Mouse (Mus musculus) v-Abl transformed pro-B cells (cell line): Measurements from ENCODE around the gene Gpr22.

Experiments
- in situ Hi-C, 2 experiments: fragments of 400-800 bp; cut with MboI; formaldehyde crosslinking; loops; one replicate each; pipeline ENCODE4 v1.15.1; 2025; ENCODE audit not compliant: unreplicated experiment in 2 of 2

Gene Gpr22

GRCm38 (mm10) chr12:31713600-31713999, at the start of gene Gpr22:
Gene Gpr22 (minus strand): TSS chr12:31713947.
- in situ Hi-C loops: loop anchor here (10.0 to 25.0 kb wide), 3 partner anchors 209 to 601 kb away; no protein-coding TSS in a partner anchor

GRCm38 (mm10) chr12:31755885-31756755, 42.4 kb upstream of the Gpr22 start:
- in situ Hi-C loops: no loop called here

GRCm38 (mm10) chr12:31754465-31754864, 40.7 kb upstream of the Gpr22 start:
- in situ Hi-C loops: no loop called here

- in situ Hi-C loops: loop anchor here in 1 of 2 experiments (25.0 kb wide), 1 partner anchor 638 kb away; no protein-coding TSS in a partner anchor
These were observed 36.1 kb upstream of the Gpr22 start for GRCm38 (mm10) chr12:31749846-31750245.

GRCm38 (mm10) chr12:31747301-31747700, 33.6 kb upstream of the Gpr22 start:
- in situ Hi-C loops: loop anchor here in 1 of 2 experiments (25.0 kb wide), 1 partner anchor 635 kb away; no protein-coding TSS in a partner anchor

GRCm38 (mm10) chr12:31734616-31735015, 20.9 kb upstream of the Gpr22 start:
- in situ Hi-C loops: loop anchor here in 1 of 2 experiments (25.0 kb wide), 1 partner anchor 622 kb away; no protein-coding TSS in a partner anchor

GRCm38 (mm10) chr12:31730126-31730525, 16.4 kb upstream of the Gpr22 start:
- in situ Hi-C loops: loop anchor here in 1 of 2 experiments (25.0 kb wide), 1 partner anchor 618 kb away; no protein-coding TSS in a partner anchor

- in situ Hi-C loops: loop anchor here in 1 of 2 experiments (25.0 kb wide), 1 partner anchor 614 kb away; no protein-coding TSS in a partner anchor
These were observed 13.0 kb upstream of the Gpr22 start for GRCm38 (mm10) chr12:31726707-31727106.

- in situ Hi-C loops: loop anchor here in 1 of 2 experiments (25.0 kb wide), 1 partner anchor 613 kb away; no protein-coding TSS in a partner anchor
These were observed 11.9 kb upstream of the Gpr22 start for GRCm38 (mm10) chr12:31725511-31726275.

GRCm38 (mm10) chr12:31724576-31724975, 10.8 kb upstream of the Gpr22 start:
- in situ Hi-C loops: loop anchor here in 1 of 2 experiments (25.0 kb wide), 1 partner anchor 612 kb away; no protein-coding TSS in a partner anchor

GRCm38 (mm10) chr12:31719586-31720275, 6.0 kb upstream of the Gpr22 start:
- in situ Hi-C loops: loop anchor here (5.0 to 25.0 kb wide), 4 partner anchors 212 to 607 kb away; no protein-coding TSS in a partner anchor

- in situ Hi-C loops: loop anchor here (10.0 to 25.0 kb wide), 3 partner anchors 209 to 602 kb away; no protein-coding TSS in a partner anchor
These were observed 323 bp upstream of the Gpr22 start for GRCm38 (mm10) chr12:31714070-31714469.

GRCm38 (mm10) chr12:31712727-31713126, 1.0 kb downstream of the Gpr22 start:
- in situ Hi-C loops: loop anchor here (10.0 to 25.0 kb wide), 3 partner anchors 208 to 600 kb away; no protein-coding TSS in a partner anchor

GRCm38 (mm10) chr12:31712233-31712632, 1.5 kb downstream of the Gpr22 start:
- in situ Hi-C loops: loop anchor here (10.0 to 25.0 kb wide), 3 partner anchors 207 to 600 kb away; no protein-coding TSS in a partner anchor

- in situ Hi-C loops: loop anchor here (10.0 to 25.0 kb wide), 3 partner anchors 205 to 597 kb away; no protein-coding TSS in a partner anchor
These were observed 4.1 kb downstream of the Gpr22 start for GRCm38 (mm10) chr12:31709665-31710064.

GRCm38 (mm10) chr12:31707531-31707930, 6.2 kb downstream of the Gpr22 start:
- in situ Hi-C loops: loop anchor here in 1 of 2 experiments (25.0 kb wide), 1 partner anchor 595 kb away; no protein-coding TSS in a partner anchor

GRCm38 (mm10) chr12:31706168-31706567, 7.6 kb downstream of the Gpr22 start:
- in situ Hi-C loops: loop anchor here in 1 of 2 experiments (25.0 kb wide), 1 partner anchor 594 kb away; no protein-coding TSS in a partner anchor

- in situ Hi-C loops: loop anchor here in 1 of 2 experiments (25.0 kb wide), 1 partner anchor 592 kb away; no protein-coding TSS in a partner anchor
These were observed 9.8 kb downstream of the Gpr22 start for GRCm38 (mm10) chr12:31703904-31704303.

GRCm38 (mm10) chr12:31701411-31701810, 12.3 kb downstream of the Gpr22 start:
- in situ Hi-C loops: loop anchor here in 1 of 2 experiments (25.0 kb wide), 1 partner anchor 589 kb away; no protein-coding TSS in a partner anchor
